Mouse (Mus musculus): Measurements from ENCODE around the gene Vdac2.

Gene Vdac2

GRCm38 (mm10) chr14:21817453-21817852 lies 7.6 kb upstream of the Vdac2 start:
- DNase-seq (ENCODE audit: low spot score in 2 of 2), result no peak

- DNase-seq (ENCODE audit: low spot score in 2 of 2), result no peak
These were observed 4.0 kb upstream of the Vdac2 start for GRCm38 (mm10) chr14:21820880-21821505.

- DNase-seq (ENCODE audit: low spot score in 2 of 2), result no peak
These were observed 2.7 kb upstream of the Vdac2 start for GRCm38 (mm10) chr14:21822307-21822706.

- peak; percentile 20 to 26 for DNase-seq (ENCODE audit: low spot score in 2 of 2)
These were observed 2.2 kb upstream of the Vdac2 start for GRCm38 (mm10) chr14:21822795-21823374.

DNA sequence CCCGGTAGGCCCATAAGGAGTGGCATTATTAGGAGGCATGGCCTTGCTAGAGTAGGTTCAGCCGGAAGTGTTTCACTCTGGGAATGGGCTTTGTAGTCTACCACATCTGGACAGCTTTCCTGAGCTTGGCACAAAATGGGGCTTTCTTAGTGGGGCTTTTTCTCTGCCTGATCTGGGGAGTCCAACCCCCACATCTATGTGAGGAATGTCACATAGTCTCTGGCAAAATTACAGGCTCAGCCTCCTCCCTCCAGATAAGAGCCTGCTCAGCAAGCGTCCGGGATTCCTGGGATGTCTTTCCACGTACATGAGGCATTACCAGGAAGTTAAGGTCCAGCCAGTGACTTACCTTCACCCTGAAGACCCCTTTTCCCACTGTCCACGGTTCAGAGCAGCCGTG lies 1.1 kb upstream of the Vdac2 start:
- DNase-seq (ENCODE audit: low spot score in 2 of 2), result no peak

- no peak for DNase-seq (ENCODE audit: low spot score in 2 of 2)
These were observed 901 bp downstream of the Vdac2 start for GRCm38 (mm10) chr14:21825786-21826491.

GRCm38 (mm10) chr14:21830876-21831767 lies 6.1 kb downstream of the Vdac2 start:
- DNase-seq (ENCODE audit: low spot score in 2 of 2), result peak; percentile 95 to 96

- DNase-seq (ENCODE audit: low spot score in 2 of 2), result no peak
These were observed 6.9 kb downstream of the Vdac2 start for GRCm38 (mm10) chr14:21831830-21832403.

DNA sequence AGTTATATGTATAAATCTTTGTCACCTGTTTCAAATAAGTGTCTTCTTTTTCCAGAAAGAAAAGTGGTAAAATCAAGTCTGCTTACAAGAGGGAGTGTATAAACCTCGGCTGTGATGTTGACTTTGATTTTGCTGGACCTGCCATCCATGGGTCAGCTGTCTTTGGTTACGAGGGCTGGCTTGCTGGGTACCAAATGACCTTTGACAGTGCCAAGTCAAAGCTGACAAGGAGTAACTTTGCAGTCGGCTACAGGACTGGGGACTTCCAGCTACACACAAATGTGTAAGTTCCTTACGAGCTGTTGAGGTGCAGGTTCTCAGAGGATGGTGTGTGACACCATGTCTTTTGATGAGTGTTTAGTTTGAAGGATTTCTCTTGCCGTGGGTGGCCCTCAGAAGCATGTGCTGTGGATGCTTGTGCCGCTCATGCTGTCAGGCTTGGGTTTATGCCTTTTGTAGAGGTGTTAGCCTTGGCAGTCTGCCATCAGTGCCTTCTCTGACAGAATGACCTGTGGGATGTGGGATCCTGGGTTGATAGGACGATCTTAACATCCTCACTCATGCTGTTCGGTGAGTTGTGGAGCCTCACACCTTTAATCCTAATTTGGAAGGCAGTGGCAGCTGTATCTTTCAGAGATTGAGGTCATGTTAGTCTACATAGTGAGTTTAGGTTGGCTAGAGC lies 13.4 kb downstream of the Vdac2 start:
- no peak for DNase-seq (ENCODE audit: low spot score in 2 of 2)

- DNase-seq (ENCODE audit: low spot score in 2 of 2), result no peak
These were observed 17.0 kb downstream of the Vdac2 start for GRCm38 (mm10) chr14:21841819-21842592.

GRCm38 (mm10) chr14:21843263-21843662 lies 18.2 kb downstream of the Vdac2 start:
- no peak for DNase-seq (ENCODE audit: low spot score in 2 of 2)

- no peak for DNase-seq (ENCODE audit: low spot score in 2 of 2)
These were observed 21.9 kb downstream of the Vdac2 start for GRCm38 (mm10) chr14:21846827-21847380.

DNA sequence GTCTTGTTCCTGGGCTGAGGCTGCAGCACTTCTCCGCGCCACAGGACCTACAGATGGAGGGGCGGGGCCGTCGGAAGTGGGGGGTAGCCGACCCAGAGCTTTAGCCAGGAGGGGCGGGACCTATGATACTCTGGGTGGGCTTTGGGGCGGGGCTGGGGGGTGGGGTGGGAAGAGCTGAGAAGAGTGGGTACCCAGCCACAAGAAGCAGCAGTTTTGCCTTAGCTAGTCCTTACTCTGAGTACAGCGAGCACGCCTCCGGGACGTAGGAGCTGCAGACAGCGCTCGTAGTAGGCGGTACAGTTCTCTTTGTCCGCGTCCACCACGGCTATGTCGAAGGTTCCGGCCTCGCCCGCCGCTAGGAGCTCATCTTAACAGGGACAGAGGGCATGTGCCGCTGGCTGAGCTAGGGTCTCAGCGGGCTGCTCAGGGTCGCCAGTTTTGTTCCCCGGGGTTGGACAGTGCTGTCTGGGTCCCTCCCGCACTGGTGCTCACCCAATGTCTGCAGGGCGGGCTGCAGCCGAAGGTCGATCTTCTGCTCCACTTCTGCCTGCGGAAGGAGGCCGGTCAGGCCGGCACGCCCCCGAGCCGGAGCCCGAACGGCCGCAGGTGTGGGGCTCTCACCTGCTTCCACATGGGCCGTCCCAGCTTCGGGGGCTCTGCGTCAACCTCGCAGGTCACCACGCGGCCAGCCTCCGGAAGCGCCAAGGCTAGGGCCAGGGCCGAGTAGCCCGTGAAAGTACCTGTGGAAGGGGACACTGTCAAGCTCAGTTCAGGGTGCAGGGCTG lies 22.5 kb downstream of the Vdac2 start:
- DNase-seq (ENCODE audit: low spot score in 2 of 2), result no peak

GRCm38 (mm10) chr14:21848166-21849154 lies 23.4 kb downstream of the Vdac2 start, which contains the start of gene Comtd1:
Gene Comtd1 (minus strand): TSS chr14:21848977.
- DNase-seq (ENCODE audit: low spot score in 2 of 2), result peak; percentile 93 to 95

DNA sequence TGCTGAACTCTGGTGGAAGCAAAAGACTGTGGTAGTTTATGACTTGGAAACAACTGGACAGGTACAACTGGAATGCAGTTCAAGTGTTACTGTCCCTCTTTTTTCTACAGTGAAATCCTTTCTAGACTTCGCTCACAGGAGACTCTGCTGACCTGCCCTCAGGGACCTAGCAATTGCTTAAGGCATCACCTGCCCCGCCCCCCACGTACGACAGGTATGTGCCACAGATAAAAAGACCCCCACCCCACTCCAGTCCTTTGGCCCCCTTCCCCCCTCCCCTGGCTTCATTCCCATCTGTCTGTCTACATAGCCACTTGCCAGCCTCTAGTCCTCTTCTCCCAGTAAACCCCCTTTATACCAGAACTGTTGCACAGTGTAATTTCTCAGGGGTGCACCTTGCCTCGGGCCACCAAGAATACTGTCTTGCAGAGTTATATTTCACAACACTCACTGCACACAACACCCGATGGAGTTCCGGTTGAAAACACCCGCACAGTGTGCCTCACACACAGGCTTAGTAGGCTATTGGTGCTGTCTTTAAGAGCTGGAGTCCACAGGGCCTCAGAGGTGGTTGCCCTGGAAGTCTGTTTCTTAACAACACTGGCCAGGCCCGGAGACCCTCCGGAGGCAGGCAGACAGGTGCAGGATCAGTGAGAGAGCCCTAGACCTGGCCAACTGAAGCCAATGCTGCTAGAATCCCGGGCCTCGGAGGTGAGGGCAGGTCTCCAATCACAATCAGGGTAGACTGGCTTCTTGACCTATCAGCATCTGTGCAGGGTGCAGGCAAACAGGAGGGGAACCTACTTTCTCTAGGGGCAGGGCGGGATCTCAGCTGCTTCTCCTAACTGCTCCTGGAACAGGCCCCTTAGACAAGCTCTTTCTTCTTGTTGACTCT lies 24.7 kb downstream of the Vdac2 start:
- DNase-seq (ENCODE audit: low spot score in 2 of 2), result no peak

GRCm38 (mm10) chr14:21850419-21851127 lies 25.5 kb downstream of the Vdac2 start:
- DNase-seq (ENCODE audit: low spot score in 2 of 2), result no peak

Measured in spleen, postnatal 14 days (tissue).